In genomic region chr2:94932115-94932514, GRCm38 (mm10) we compare ENCODE assay signal across 25 mouse cellular contexts.
"Had no signal": no experiment of that assay in that cellular context is flagged by ENCODE, and none has a peak within 500 bp of the region (broad histone marks: within the 10 kb centered on the region; RNA-seq: fewer than 3 reads in every experiment).

No protein-coding gene starts in this region.

- H3K36me3 ChIP-seq: heart, embryonic 10.5 days; heart, embryonic 12.5 days; hindbrain, embryonic 10.5 days; hindbrain, embryonic 12.5 days; intestine, embryonic 15.5 days; limb, embryonic 10.5 days; limb, embryonic 12.5 days had no signal

- H3K27me3 ChIP-seq: heart, embryonic 12.5 days; hindbrain, embryonic 12.5 days; intestine, embryonic 15.5 days; limb, embryonic 12.5 days had no signal

- H3K4me2 ChIP-seq: heart, embryonic 12.5 days; hindbrain, embryonic 12.5 days; hindbrain, embryonic 14.5 days; intestine, embryonic 15.5 days; limb, embryonic 12.5 days; liver, embryonic 11.5 days had no signal

- ATAC-seq: hindbrain, embryonic 16.5 days; inflammation-experienced regulatory T-cells, adult 6 months; intestine, embryonic 15.5 days; intestine, postnatal 0 days had no signal

- H3K4me1 ChIP-seq: heart, embryonic 10.5 days; heart, embryonic 12.5 days; hindbrain, embryonic 10.5 days; hindbrain, embryonic 12.5 days; intestine, embryonic 15.5 days; limb, embryonic 10.5 days had no signal

- DNase-seq: gastrocnemius, adult 2 months; gastrocnemius, postnatal 10 days; gastrocnemius, postnatal 25 days; heart, adult 18-20 months; heart, postnatal 10 days; heart, postnatal 4 days; kidney, adult 18-20 months; kidney, adult 8-10 months; kidney, postnatal 10 days; kidney, postnatal 4 days; liver had no signal

- H3K9me3 ChIP-seq: heart, embryonic 10.5 days; heart, embryonic 12.5 days; hindbrain, embryonic 10.5 days; hindbrain, embryonic 12.5 days; intestine, embryonic 15.5 days; limb, embryonic 10.5 days; limb, embryonic 12.5 days had no signal

- H3K9ac ChIP-seq: heart, embryonic 12.5 days; hindbrain, embryonic 12.5 days; hindbrain, embryonic 14.5 days; intestine, embryonic 15.5 days; limb, embryonic 12.5 days had no signal

- H3K4me3 ChIP-seq: gastrocnemius, adult 2 months; heart, embryonic 10.5 days; heart, embryonic 12.5 days; hindbrain, embryonic 10.5 days; hindbrain, embryonic 12.5 days; intestine, embryonic 15.5 days; layer of hippocampus, adult 2 months; left cerebral cortex, adult 2 months; limb, embryonic 10.5 days; limb, embryonic 12.5 days had no signal

- H3K27ac ChIP-seq: gastrocnemius, adult 2 months; heart, embryonic 10.5 days; hindbrain, embryonic 10.5 days; hindbrain, embryonic 12.5 days; hindbrain, embryonic 14.5 days; intestine, embryonic 15.5 days; layer of hippocampus, adult 2 months; left cerebral cortex, adult 2 months; limb, embryonic 10.5 days; limb, embryonic 12.5 days had no signal
